Mouse (Mus musculus) CH12.LX (cell line): Measurements from ENCODE around the gene Psmb7. TPM values are rescaled to one million over a fixed set of nuclear protein-coding genes. Genes with fewer than 3 reads are reported as not detected.

Source experiments
- DNase-seq: peaks from one replicate; pipeline ENCODE4 v3.0.0-alpha.2; 2013; ENCODE audit errors: extremely low read depth
- H3K27ac ChIP-seq: 2 replicates; pipeline ENCODE4 v1.5.1; 2012; ENCODE audit warnings: low read depth, mild to moderate bottlenecking, control low read depth, moderate library complexity; ENCODE audit not compliant: insufficient read depth
- H3K27me3 ChIP-seq: replicated peaks from 2 replicates; pipeline ENCODE3; 2012; ENCODE audit warnings: inconsistent platforms
- H3K36me3 ChIP-seq, 2 experiments: replicated peaks in 1 of 2; 2 replicates each; pipeline versions ENCODE3 to v1.6.1; 2012; ENCODE audit warnings: inconsistent platforms in 1 of 2, low read length in 1 of 2, mild to moderate bottlenecking in 1 of 2, mixed read lengths in 1 of 2, moderate library complexity in 1 of 2; ENCODE audit not compliant: control insufficient read depth in 1 of 2, insufficient read depth in 1 of 2
- H3K4me1 ChIP-seq, 2 experiments: 2 replicates each; pipeline ENCODE4 v1.6.1; 2012; ENCODE audit warnings: inconsistent platforms in 1 of 2, moderate library complexity in 1 of 2; ENCODE audit not compliant: insufficient read depth in 2 of 2, control insufficient read depth in 1 of 2
- H3K4me2 ChIP-seq: 2 replicates; pipeline ENCODE4 v1.6.1; 2012; ENCODE audit warnings: low read depth, mild to moderate bottlenecking, control low read depth; ENCODE audit not compliant: poor library complexity, insufficient read depth, severe bottlenecking
- H3K4me3 ChIP-seq, 3 experiments: fragments of 150-350 bp in 1 of 3; sonication (generic) in 1 of 3; replicated peaks in 1 of 3; 2 replicates each; pipeline versions ENCODE3 to v1.5.1; 2011 to 2012; ENCODE audit warnings: low read depth in 2 of 3, low read length in 2 of 3, mild to moderate bottlenecking in 2 of 3, moderate library complexity in 2 of 3, control low read depth in 1 of 3, improper control_type of control experiment in 1 of 3, inconsistent platforms in 1 of 3, mixed read lengths in 1 of 3; ENCODE audit not compliant: poor library complexity in 1 of 3
- H3K79me2 ChIP-seq: replicated peaks from 2 replicates; pipeline ENCODE4 v1.6.1; 2012; ENCODE audit warnings: mild to moderate bottlenecking, moderate library complexity; ENCODE audit not compliant: control insufficient read depth, poor library complexity, insufficient read depth, severe bottlenecking; ENCODE audit errors: extremely low read depth
- H3K9ac ChIP-seq: 2 replicates; pipeline ENCODE4 v1.6.1; 2012; ENCODE audit warnings: low read depth, mild to moderate bottlenecking, control low read depth, moderate library complexity; ENCODE audit not compliant: insufficient read depth
- H3K9me3 ChIP-seq: replicated peaks from 2 replicates; pipeline ENCODE3; 2012; ENCODE audit warnings: low read length, inconsistent platforms, mixed read lengths
- CTCF ChIP-seq, 2 experiments: IDR thresholded peaks in 1 of 2; conservative IDR thresholded peaks in 1 of 2; 2 replicates each; pipeline ENCODE4 v1.5.1; 2011 to 2012; ENCODE audit warnings: low read depth in 2 of 2, low read length in 2 of 2, improper control_type of control experiment in 1 of 2, inconsistent platforms in 1 of 2, mild to moderate bottlenecking in 1 of 2, moderate library complexity in 1 of 2
- E2F4 ChIP-seq: IDR thresholded peaks from 2 replicates; pipeline ENCODE4 v1.6.1; 2011; ENCODE audit warnings: low read depth, low read length, improper control_type of control experiment; ENCODE audit not compliant: insufficient replicate concordance
- ETS1 ChIP-seq: conservative IDR thresholded peaks from 2 replicates; pipeline ENCODE4 v1.6.1; 2012; ENCODE audit warnings: low read depth, mild to moderate bottlenecking, inconsistent platforms, low read length, improper control_type of control experiment, moderate library complexity
- GABPA ChIP-seq: IDR thresholded peaks from 2 replicates; pipeline ENCODE4 v1.6.1; 2012; ENCODE audit warnings: low read depth, low read length, improper control_type of control experiment, inconsistent platforms; ENCODE audit not compliant: insufficient replicate concordance
- IRF4 ChIP-seq: IDR thresholded peaks from 2 replicates; pipeline ENCODE4 v1.6.1; 2014; ENCODE audit warnings: low read depth, mild to moderate bottlenecking, inconsistent platforms, low read length, improper control_type of control experiment
- JUN ChIP-seq: IDR thresholded peaks from 2 replicates; pipeline ENCODE4 v1.6.1; 2011; ENCODE audit warnings: low read depth, mild to moderate bottlenecking, low read length, improper control_type of control experiment, moderate library complexity; ENCODE audit not compliant: insufficient read depth
- JUND ChIP-seq: conservative IDR thresholded peaks from 2 replicates; pipeline ENCODE4 v1.6.1; 2011; ENCODE audit warnings: low read depth, low read length, improper control_type of control experiment
- KAT2A ChIP-seq: IDR thresholded peaks from 2 replicates; pipeline ENCODE4 v1.6.1; 2012; ENCODE audit warnings: low read length, improper control_type of control experiment, inconsistent platforms; ENCODE audit not compliant: insufficient replicate concordance
- MXI1 ChIP-seq: IDR thresholded peaks from 2 replicates; pipeline ENCODE4 v1.6.1; 2011; ENCODE audit warnings: mild to moderate bottlenecking, low read depth, low read length, improper control_type of control experiment
- MYC ChIP-seq: IDR thresholded peaks from 2 replicates; pipeline ENCODE4 v1.6.1; 2011; ENCODE audit warnings: low read depth, mild to moderate bottlenecking, improper control_type of control experiment, low read length
- NELFE ChIP-seq: IDR thresholded peaks from 2 replicates; pipeline ENCODE4 v1.6.1; 2011; ENCODE audit warnings: low read depth, low read length, improper control_type of control experiment
- NRF1 ChIP-seq: IDR thresholded peaks from 2 replicates; pipeline ENCODE4 v1.6.1; 2014; ENCODE audit warnings: low read depth, mild to moderate bottlenecking, inconsistent platforms, low read length, improper control_type of control experiment, moderate library complexity
- PAX5 ChIP-seq: IDR thresholded peaks from 2 replicates; pipeline ENCODE4 v1.6.1; 2012; ENCODE audit warnings: low read length, inconsistent platforms, mixed read lengths
- POLR2A ChIP-seq: IDR thresholded peaks from 2 replicates; pipeline ENCODE4 v1.6.1; 2011; ENCODE audit warnings: low read depth, mild to moderate bottlenecking, improper control_type of control experiment, low read length
- SIN3A ChIP-seq: IDR thresholded peaks from 2 replicates; pipeline ENCODE4 v1.6.1; 2012; ENCODE audit warnings: low read length, improper control_type of control experiment, inconsistent platforms
- TCF12 ChIP-seq: IDR thresholded peaks from 2 replicates; pipeline ENCODE4 v1.6.1; 2014; ENCODE audit warnings: low read depth, mild to moderate bottlenecking, inconsistent platforms, low read length, improper control_type of control experiment
- USF1 ChIP-seq: IDR thresholded peaks from 2 replicates; pipeline ENCODE4 v1.6.1; 2014; ENCODE audit warnings: low read depth, mild to moderate bottlenecking, inconsistent platforms, low read length, improper control_type of control experiment
- USF2 ChIP-seq: conservative IDR thresholded peaks from 2 replicates; pipeline ENCODE4 v1.6.1; 2011; ENCODE audit warnings: low read depth, low read length, improper control_type of control experiment
- ZC3H11A ChIP-seq: IDR thresholded peaks from 2 replicates; pipeline ENCODE4 v1.6.1; 2012; ENCODE audit warnings: low read depth, mild to moderate bottlenecking, inconsistent platforms, low read length, improper control_type of control experiment
- ZKSCAN1 ChIP-seq: IDR thresholded peaks from 2 replicates; pipeline ENCODE4 v1.6.1; 2012; ENCODE audit warnings: low read depth, inconsistent platforms, low read length, improper control_type of control experiment, borderline replicate concordance
- ZMIZ1 ChIP-seq: IDR thresholded peaks from 2 replicates; pipeline ENCODE4 v1.6.1; 2012; ENCODE audit warnings: low read depth, mild to moderate bottlenecking, inconsistent platforms, low read length, improper control_type of control experiment
- ZNF384 ChIP-seq: IDR thresholded peaks from 2 replicates; pipeline ENCODE4 v1.6.1; 2012; ENCODE audit warnings: low read depth, low read length, improper control_type of control experiment, inconsistent platforms
- dilution Hi-C: fragments of 300-500 bp; cut with MboI; formaldehyde crosslinking; loops from 2 replicates; pipeline ENCODE4 v1.14.3; 2020; ENCODE audit warnings: low sequenced_read_pairs; ENCODE audit not compliant: extremely low pct_unique_long_range_greater_than_20kb, extremely low pct_ligation_motif_present
- in situ Hi-C: fragments of 300-500 bp; cut with MboI; formaldehyde crosslinking; loops from 3 replicates; pipeline ENCODE4 v1.14.3; 2019; ENCODE audit warnings: low sequenced_read_pairs, low pct_ligation_motif_present, low pct_unique_long_range_greater_than_20kb, mixed read lengths
- polyA plus RNA-seq: library from polyadenylated mRNA; unstranded; fragments of >175 nt; gene quantifications from 2 replicates; pipeline ENCODE4 v1.2.1, GENCODE M21; 2012; ENCODE audit warnings: low read depth; ENCODE audit not compliant: insufficient read length
- total RNA-seq, 2 experiments: library from RNA; depleted of rRNA; stranded (reverse); fragments of 300-350 nt in 1 of 2; fragments of >200 nt in 1 of 2; gene quantifications; 2 replicates each; pipeline ENCODE4 v1.2.3; 2012 to 2014

Gene Psmb7
- total and polyA plus RNA-seq, 3 experiments = 334 to 415 (median 389) TPM

DNA sequence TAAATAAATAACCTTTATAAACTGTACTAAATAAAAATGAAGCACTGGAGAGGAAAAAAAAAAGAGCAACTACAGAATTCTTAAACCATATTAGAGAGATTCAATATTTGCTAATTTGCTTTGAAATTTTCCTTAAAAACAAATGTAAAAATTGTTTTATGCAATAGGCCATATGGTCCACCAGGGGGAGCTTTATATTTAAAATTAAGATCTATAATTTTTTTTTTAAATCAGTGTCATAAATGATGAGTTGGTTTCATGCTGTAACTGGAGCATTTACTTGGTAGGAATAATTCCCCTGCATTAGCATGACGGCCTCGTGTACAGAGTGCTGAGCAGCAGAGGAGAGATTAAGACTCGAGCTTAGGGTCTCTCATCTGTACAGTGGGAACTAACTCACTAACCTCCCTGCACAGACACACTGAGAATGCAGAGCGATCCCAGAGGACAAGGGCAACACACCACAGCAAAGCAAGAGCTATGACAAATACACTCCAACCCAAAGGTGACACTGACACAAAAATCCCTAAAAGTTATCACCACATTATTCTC lies 6.1 kb downstream of the Psmb7 start:
- in situ Hi-C loops (no loop called here), dilution Hi-C loops (no loop called here)
- TF ChIP-seq USF1 (no peak), PAX5 (no peak), CTCF (conservative IDR thresholded peaks at IDR 0.05 in 1 of 2, IDR thresholded peaks at IDR 0.05 in 1 of 2; ENCODE audit: low read depth in 2 of 2, low read length in 2 of 2) (peak; percentile 13 to 52; a peak in 3 of 4 replicates), ZNF384 (peak; percentile 59; the same call in 1 of the 2 replicates), NRF1 (no peak)
- no peaks in the 10 kb centered on the region for H3K27me3 ChIP-seq
- DNase-seq = no peak
- H3K4me3 ChIP-seq = no peak overlapping the region
- H3K9me3 ChIP-seq = no peaks in the 10 kb centered on the region
- no peak overlapping the region for H3K9ac ChIP-seq
- peaks cover 35% of the 10 kb centered on the region for H3K79me2 ChIP-seq
- H3K36me3 ChIP-seq = peaks cover 65 to 90% of the 10 kb centered on the region in 2 experiments
- H3K27ac ChIP-seq = no peak overlapping the region
- no peak overlapping the region for H3K4me2 ChIP-seq
- H3K4me1 ChIP-seq = peaks cover 0 to 13% of the 10 kb centered on the region in 2 experiments; a peak in 1 of 4 replicates

DNA sequence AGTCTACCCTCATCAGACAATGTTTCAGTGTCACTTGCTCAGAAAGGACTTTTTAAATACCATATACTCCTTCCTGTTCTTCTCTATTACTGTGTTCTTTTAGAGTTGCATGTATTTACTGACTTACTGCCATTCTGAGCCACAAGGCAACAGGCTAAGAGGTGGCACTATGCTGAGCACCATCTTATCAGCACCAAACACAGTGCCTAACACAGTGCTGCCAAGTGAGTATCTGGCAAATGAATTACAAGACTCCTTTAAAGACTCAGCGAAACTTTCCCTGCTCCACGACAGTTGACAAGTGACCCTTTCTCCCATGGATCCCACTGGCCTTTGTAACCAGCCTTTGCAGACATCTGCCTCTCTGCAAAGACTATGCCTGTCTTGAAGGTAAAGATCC lies 13.3 kb downstream of the Psmb7 start:
- in situ Hi-C loops (no loop called here), dilution Hi-C loops (no loop called here)
- no peak for DNase-seq
- no peaks in the 10 kb centered on the region for H3K9me3 ChIP-seq
- no peak overlapping the region for H3K4me3 ChIP-seq
- TF ChIP-seq NELFE (no peak), MXI1 (no peak), CTCF (conservative IDR thresholded peaks at IDR 0.05 in 1 of 2, IDR thresholded peaks at IDR 0.05 in 1 of 2; ENCODE audit: low read depth in 2 of 2, low read length in 2 of 2) (no peak), E2F4 (no peak), KAT2A (no peak), MYC (no peak), ZC3H11A (no peak), ZKSCAN1 (no peak), PAX5 (no peak), ZNF384 (no peak), SIN3A (no peak), ETS1 (no peak), POLR2A (no peak), IRF4 (no peak), ZMIZ1 (no peak), JUND (no peak), USF2 (no peak), TCF12 (no peak), GABPA (no peak), JUN (no peak)
- peaks cover 0 to 1% of the 10 kb centered on the region in 2 experiments; a peak in 1 of 4 replicates for H3K4me1 ChIP-seq
- peaks cover 74 to 98% of the 10 kb centered on the region in 2 experiments for H3K36me3 ChIP-seq
- peaks cover 13% of the 10 kb centered on the region for H3K79me2 ChIP-seq
- no peak overlapping the region for H3K9ac ChIP-seq
- no peak overlapping the region for H3K27ac ChIP-seq
- no peak overlapping the region for H3K4me2 ChIP-seq
- no peaks in the 10 kb centered on the region for H3K27me3 ChIP-seq
